Mouse (Mus musculus) frontal cortex, adult (tissue): ENCODE measurements around the gene Ap2s1.

Experiments
- ATAC-seq: cut with Nextera tagmentation; 2 replicates; pipeline ENCODE4 v1.9.2; 2017; ENCODE audit warnings: mild to moderate bottlenecking, moderate library complexity, mixed read lengths; ENCODE audit not compliant: low TSS enrichment

Gene Ap2s1

DNA sequence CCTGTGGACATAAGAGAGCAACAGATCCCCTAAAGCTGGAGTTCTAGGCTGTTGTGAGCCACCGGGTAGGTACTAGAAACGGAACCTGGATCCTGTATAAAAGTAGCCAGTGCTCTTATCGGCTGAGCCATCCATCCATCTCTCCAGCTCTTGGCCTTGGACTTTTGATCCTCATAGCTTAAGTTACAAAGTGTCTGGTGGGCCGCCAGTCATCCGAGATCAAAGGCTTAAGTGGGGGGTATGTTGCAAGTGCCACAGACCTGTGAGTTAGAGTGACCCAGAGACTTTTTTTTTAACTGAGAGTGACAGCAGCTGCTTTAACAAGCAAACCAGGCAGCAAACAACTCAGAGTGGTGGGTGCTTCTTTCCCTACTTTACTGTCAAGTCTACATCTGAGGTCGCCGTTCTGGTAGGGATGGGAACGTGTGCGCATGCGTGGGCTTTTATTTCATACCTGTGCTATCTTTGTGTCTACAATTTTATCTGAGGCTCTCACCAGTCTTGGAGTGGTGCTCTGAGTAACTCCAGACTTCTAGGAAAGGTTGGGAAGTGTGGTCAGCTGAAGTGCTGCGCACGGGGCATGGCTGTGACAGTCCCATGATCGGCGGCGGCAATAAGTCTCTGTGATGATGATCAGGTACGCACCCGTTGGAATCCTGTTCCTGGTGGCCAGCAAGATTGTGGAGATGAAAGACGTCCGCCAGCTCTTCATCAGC lies 55.0 kb downstream of the Ap2s1 start:
- ATAC-seq: no peak

DNA sequence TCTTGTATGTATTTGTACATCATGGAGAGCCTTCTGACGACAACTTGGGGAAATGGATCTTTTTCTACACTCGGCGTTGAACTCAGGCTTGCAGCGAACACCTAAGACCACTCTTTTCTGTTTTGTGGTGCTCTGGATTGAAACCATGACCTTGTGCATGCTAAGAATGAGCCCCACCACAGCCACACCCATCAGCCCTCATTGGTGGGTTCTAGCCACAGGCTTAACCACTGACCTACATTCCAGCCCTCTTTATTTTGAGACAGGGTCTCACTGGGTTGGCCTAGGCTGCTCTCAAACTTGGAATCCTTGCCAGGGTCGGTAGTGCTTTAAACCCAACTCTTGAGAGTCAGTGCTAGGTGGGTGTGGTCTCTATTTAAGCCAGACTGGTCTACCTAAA lies 56.7 kb downstream of the Ap2s1 start:
- ATAC-seq: no peak
